Mouse (Mus musculus): ENCODE data around the gene Tmcc1. TPM values are rescaled to one million over a fixed set of nuclear protein-coding genes. Genes with fewer than 3 reads are reported as not detected.
A peak's percentile ranks its signal among the peaks of the same experiment; 100 is the strongest.

Tmcc1 gene
- total RNA-seq, 2 experiments from 2014 or later, result 14.7 to 18.3 TPM

DNA sequence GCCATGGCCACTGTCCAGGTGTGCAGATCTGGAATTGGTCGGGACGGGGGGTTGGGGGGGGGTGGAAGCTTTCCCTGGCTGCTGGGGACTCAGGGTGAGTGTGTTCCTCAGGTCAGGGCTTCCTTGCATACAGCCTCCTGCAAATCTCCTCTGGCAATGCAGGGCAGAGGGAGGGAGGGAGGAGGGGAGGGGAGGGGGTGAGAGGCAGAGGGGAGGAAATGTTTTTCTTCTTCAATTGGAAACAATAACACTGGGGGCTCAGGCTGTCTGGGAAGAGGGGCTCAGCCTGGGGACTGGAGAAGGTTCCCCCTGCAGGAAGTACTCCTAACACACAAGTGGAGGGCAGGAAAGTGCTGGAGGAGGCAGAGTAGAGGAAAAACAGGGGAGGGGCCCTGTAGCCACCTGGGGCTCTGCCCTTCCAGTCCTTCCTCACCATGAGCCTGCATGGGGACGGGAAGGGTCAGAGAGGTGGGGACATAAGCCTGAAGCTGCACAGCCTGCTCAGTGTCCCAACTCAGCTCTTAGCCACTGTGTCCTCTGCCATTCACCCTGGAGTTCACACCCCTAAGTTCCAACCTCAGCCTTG is 195.5 kb downstream of the Tmcc1 start:
- no peak for ATAC-seq (replicated peaks; ENCODE audit: low FRiP score, poor library complexity, severe bottlenecking)

DNA sequence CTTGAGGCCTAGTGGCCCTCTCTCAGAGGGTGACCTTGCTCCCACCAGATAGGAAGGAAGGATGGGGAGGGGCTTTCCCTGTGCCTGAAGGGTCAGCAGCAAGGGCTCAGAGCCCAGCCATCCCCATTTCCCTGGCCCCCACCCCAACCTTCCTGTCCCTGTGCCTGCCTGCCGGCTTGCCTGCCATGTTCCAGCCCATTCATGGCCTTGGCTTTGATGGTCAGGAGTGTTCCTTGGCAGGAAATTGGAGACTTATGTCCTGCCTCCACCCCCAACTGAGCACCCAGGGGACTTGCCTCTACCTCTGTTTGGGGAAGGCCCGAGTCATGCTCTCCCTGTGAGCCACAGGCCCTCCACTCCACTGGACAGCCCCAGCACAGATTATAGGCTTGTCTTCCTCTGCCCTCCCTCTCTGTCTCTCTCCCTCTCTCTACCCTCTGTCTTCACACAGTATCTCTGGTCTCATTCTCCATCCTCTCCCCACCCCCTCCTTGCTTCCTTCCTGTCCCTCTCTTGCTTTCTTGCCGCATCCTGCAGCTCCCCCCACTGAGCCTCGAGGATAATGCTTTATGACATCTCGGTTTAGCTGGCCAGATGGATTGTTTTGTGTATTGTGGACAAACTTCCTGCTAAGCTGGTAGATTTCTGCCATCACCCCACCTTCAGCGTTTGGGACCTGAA is 197.0 kb downstream of the Tmcc1 start:
- no peak for ATAC-seq (replicated peaks; ENCODE audit: low FRiP score, poor library complexity, severe bottlenecking)

DNA sequence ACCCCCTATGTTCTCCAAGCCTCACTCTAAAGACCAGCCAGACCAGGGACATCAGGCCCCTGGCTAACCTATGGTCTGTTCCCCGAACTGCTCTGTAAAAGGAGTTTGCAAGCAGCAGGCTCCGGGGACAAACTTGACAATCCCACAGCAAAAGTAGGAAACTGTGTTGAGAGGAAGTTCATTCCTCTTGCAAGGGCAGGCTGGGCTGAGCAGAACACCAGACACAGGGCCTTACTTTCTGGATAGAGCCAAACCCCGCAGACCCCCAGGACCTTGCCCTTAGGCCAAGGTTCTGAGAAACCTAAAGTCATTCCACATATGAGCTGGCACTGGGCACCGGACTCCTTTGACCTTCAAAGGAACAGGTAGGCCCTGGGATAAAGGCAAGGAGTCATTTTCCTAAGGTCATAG is 197.8 kb downstream of the Tmcc1 start:
- ATAC-seq (replicated peaks; ENCODE audit: low FRiP score, poor library complexity, severe bottlenecking), result no peak

DNA sequence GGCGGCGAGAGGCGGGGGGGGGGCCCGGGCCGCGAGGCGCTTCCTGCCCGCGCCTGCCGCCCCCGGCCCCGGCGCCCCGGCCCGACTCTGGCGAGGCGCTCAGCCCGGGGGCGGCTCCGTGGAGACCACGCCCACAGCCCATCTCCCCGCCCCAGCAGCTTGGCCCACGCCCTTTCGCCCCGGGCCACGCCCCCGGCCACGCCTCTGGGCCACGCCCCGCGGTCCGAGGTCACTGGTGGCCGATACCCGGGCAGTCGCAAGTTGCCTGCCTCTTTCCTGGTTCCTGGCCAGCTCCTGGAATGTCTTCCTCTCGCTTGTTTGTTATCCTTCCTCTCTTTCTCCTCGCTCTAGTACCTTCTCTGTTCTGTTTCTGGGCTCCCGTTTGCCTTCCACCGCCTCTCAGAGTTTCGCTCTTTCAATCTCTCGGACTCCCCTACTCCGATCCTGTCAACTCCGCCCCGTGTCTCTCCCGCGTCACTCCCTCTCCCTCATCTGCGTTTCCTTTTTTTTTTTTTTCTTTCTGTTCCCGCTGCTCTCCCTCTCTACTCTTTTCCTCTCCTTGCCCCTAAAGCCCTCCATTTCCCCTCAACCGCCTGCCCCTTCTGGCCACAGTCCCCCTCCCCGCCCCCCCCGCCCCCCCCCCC is 198.3 kb downstream of the Tmcc1 start, which contains the start of gene Plxnd1:
Gene Plxnd1, minus strand, starts transcription at position 129 of the 644 bp plus-strand sequence.
- peak; percentile 52 for ATAC-seq (replicated peaks; ENCODE audit: low FRiP score, poor library complexity, severe bottlenecking)

DNA sequence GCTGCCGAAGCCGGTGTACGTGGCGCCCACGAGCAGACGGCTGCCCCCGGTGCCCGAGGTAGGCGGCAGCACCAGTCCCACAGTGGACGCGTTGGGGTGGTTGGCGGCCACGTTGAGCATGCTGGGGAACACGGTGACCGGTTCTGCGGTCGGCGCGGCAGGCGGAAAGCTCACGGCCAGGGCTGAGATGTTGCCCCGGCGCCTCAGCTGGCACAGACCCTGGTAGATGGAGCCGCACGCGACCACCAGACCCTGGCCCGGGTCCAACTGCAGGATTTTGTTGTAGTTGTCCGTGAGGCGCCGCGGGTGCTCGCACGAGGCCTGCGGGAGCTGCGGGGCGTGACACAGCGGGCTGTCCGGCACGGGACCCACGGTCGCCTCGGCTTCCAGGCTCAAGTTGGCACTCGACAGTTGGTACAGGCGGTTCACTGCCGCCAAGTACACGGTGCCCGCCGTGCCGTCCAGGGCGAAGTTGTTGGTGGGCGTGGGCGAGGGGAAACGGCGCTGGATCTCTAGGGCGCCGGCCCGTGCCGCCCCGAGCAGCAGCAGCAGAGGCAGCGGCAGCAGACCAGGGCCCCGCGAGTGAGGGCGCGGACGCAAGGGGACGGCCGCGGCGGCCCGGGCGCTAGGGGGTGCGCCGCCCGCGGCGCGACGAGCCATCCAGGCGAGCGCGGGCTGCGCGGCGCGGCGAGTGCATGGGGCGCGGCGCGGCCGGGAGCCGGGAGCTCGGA is 199.0 kb downstream of the Tmcc1 start:
- no peak for ATAC-seq (replicated peaks; ENCODE audit: low FRiP score, poor library complexity, severe bottlenecking)

DNA sequence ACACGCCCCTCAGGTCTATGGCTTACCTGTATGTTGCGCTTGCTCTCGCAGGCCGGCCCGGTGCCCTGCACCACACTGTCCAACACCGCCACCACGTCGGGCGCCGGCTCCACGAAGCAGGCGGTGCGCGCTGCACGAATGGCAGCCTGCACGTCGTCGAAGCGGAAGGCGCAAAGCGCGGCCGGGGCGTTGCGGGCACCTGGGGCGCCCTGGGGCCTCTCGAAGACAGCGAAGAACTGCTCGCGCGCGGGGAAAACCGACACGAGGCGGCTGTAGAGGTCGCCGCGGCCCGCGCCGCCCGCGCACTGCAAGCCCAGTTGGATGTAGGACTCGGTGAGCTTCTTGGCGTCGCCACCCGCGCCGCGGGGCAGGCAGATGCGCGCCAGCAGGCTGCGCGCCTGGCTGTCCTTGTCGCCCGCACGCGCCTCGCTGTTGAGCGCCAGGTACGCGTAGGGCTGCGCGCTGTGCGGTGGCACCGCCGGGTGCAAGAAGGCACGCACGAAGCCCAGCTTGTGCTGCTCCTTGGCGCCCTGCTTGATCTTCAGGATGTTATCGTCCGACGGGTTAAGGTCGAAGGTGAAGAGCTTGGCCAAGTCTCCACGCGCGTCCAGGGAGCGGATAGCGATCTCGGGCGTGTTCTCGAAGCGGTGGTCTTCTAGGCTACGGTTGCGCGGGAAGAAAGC is 199.7 kb downstream of the Tmcc1 start:
- ATAC-seq (replicated peaks; ENCODE audit: low FRiP score, poor library complexity, severe bottlenecking), result no peak

DNA sequence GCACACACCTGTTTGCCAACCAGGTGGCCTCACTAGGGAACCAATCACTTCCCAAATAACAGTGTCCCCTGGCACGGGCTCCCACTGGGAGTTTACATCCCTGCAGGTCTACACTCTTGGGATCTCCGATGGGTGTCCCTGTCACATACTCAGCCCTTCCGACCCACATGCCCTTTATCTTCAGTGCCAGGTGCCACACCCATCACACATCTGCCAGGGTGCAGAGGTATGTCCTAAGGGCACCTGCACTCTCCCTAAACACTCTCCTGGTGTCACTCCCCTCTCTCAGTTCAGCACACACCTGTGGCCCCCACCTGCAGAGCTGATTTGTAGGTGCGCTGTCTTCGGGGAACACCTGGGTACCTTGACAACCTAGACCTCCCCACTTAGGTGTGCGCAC is 200.3 kb downstream of the Tmcc1 start:
- no peak for ATAC-seq (replicated peaks; ENCODE audit: low FRiP score, poor library complexity, severe bottlenecking)

DNA sequence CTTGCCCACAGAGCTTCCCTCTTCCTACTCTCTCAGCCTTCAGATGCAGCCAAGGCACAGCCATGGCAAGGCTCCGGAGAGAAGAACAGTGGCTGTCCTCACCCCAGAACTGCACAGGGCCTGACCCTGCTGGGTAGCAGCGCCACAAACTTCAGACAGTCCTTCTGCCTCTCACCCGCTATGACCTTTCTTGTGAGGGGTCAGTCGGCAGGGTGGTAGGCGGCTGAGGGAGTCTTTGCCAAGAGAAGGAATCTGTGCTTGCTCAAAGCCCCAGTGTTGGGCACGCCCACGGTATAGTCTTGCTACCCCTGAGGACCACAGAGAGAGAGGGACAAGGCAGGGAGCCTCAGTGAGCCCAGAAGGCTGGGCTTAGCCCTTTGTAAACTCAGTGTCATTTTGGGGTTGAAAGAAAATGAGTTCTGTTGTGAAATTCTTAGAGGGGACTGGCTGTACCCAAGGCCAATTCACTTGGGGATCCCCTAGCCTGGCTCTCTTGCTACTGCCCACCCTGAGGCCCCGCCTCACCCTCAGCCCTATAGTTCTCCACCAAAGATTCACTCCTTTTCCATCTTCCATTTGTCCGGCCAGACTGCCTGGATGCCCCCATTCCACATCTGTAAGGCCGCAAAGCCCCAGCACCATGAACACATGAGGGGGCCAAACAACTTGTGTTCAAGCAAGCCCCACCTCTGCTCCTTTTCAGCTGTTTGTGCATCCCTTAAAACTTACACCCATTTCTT is 201.2 kb downstream of the Tmcc1 start:
- ATAC-seq (replicated peaks; ENCODE audit: low FRiP score, poor library complexity, severe bottlenecking), result no peak

DNA sequence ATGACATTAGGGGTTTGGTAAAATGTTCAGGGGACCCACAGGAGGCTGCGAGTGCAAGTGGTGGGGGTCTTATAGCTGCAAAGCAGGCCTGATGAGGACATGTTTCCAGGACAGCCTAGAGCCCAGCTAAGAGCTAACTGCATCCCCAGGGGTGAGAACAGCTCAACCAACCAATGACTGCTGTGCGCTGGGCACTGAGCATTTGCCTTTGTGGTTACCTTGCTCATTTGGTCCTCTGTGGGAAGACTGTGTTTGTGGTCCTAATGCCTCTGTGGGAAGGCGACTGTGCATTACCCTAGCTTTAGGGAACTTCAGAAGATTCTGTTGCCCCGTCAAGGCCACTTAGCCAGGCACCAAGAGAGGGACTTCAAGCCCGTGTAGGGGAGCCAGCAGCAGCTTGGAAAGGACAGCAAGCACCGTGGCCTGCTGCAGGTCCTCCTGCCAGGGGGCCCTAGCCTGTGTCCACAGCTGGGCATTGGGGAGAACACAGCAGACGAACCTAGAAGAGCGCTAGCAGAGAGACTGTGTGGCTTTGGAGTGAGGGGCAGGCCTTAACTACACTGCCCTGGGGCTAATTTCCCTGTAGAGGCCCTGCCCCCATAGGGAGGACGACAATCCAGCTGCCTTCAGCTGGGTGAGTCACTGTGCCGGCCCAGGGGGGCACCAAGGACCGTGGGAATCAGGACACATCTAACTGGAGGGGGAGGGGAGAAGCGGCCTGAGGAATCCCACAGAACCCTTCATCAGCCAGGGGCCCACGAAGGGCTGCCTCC is 202.0 kb downstream of the Tmcc1 start:
- ATAC-seq (replicated peaks; ENCODE audit: low FRiP score, poor library complexity, severe bottlenecking), result no peak

DNA sequence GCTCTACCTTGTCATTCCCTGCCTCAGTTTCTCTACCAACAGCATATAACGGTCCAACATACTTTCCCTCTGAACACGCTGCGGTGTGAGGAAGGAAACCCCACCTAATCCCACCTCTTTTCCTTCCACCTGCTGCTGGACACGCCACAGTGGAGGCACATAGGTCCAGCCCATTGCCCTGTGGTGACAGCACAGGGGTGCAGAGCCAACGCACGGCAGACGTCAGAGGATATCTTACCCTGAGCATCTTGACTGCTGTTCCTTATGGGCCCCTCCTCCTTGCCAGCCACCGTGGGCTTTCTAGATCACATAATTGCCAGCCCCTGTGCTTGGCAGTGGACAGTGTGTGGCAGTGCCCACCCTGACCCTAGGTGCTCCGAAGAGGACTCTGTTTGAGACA is 202.8 kb downstream of the Tmcc1 start:
- no peak for ATAC-seq (replicated peaks; ENCODE audit: low FRiP score, poor library complexity, severe bottlenecking)

DNA sequence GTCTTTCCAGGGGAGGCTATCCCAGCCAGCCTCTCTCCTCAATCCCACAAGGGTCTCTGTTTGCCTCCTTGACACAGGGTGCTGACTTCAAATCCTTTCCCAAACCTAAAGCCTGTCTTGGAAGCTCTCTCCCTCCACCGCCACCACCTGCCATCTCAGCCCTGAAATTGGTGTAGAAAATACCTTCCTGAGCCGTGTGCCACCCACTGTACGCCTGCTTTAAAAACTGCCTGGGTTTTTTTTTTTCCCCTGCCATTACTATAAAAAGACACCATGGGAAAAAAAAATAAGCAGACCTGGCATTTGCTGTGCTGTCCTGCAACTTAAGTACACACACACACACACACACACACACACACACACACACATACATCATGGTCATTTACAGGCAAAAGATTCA is 203.2 kb downstream of the Tmcc1 start:
- no peak for ATAC-seq (replicated peaks; ENCODE audit: low FRiP score, poor library complexity, severe bottlenecking)

DNA sequence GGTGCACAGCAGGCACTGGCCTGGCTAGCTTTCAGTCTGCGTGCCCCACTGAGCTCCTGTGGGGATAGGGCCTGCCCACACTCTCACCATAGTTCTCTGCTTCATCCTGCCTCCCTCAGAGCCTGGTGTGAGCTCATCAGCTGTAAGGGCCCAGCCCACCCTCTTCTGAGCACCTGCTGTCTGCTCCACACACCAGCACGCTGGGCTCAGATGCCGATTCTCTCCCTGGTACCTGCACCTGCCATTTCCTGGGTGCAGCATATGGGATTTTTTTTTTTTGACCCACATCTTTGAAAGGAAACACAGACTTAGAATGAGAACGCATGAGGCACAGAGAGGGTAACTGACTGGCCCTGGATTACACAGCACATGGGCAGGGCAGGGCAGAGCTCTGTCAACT is 203.7 kb downstream of the Tmcc1 start:
- ATAC-seq (replicated peaks; ENCODE audit: low FRiP score, poor library complexity, severe bottlenecking), result no peak

DNA sequence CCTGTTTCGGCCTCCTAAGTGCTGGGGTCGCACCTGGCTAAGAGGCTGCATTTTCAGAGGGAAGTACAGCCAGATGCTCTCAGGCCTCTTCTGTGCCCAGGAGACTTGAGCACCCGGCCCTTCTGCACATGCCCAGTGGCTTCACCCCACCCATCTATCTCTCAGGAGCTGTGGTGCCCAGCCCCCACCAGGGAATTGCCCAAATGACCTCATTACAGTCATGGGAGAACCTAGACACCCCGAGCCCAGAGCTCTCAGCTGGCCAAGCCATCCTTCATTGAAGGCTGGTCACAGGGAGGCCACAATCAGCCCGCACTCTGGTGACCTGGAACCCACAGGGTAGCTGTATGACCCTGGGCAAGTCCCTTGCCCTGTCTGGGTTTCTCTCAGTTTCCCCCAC is 204.3 kb downstream of the Tmcc1 start:
- ATAC-seq (replicated peaks; ENCODE audit: low FRiP score, poor library complexity, severe bottlenecking), result no peak

DNA sequence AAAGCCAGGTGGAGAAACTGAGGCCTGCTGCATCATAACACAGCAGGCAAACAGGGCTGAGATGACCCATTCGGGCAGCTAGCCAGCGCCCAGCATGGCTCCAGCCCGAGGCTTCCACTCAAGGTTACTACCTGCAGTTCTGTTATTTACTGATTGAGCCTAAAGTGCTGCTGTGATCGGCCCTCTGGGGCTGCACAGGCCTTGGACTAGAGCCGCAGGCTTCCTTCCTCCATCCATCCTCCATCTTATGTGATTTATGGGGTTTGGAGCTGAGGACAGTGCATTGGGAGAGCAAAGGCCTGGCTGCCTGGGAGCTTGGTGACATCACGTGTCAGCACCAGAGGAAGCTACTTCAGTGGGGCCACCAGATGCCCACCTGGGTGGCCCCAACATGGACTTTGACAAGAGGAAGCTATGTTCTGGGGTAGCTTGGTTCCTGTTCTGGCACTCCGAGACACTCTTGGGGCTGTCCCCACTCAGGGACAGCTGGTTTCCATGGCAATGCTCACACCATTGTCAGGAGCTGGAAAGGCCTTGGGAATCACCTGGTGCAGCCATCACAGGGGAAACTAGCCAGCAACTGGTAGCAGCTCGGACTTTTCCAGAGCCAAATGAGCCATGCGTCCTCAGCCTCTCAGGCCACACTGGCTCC is 206.1 kb downstream of the Tmcc1 start:
- no peak for ATAC-seq (replicated peaks; ENCODE audit: low FRiP score, poor library complexity, severe bottlenecking)

DNA sequence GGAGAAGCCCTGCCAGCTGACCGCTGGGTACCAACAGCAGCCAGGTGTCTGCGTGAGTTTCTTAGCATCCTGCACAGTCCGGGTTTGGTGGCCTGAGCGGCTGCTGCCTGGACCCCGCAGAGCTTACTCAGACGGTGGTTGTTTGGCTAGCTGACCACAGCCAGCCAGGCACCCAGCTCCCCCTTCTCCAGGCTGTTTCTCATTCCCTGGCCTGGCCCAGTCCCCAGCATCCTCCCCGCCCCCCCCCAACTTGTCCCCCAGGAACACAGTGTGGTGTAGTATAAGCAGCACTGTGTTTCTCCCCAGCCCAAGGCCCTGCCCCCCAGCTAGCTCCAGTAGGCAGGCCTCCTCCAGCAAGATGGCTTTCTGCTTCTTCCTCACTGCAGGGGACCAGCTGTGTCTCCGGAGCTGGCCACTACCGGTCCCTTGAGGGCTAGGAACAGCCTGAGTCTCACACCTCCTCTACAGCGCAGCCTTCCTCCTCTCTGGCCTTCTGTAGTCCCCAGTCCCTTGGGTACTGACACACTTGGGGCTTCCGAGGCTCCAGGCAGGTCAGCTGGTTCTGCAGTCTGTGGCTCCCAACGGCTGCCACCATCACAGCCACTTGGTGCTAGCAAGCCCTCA is 206.7 kb downstream of the Tmcc1 start:
- ATAC-seq (replicated peaks; ENCODE audit: low FRiP score, poor library complexity, severe bottlenecking), result no peak

DNA sequence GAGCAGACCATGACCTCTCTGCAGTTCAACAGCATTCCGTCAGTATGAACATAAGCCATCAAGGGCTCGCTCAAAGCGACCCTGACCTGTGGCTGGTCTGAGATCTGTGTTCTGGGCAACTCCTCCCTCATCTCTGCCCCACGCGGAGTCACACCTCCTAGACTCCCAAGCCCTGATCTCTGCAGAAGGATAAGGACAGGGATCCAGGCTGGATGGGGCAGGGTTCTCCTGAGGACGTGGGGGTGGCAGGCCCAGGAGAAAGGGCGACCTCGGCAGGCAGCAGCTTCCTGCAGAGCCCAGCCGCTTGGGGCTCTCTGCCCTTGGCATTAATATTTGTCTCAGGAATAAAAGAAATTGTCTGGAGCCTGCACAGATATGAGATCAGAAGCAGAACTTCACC is 207.7 kb downstream of the Tmcc1 start:
- ATAC-seq (replicated peaks; ENCODE audit: low FRiP score, poor library complexity, severe bottlenecking), result no peak

DNA sequence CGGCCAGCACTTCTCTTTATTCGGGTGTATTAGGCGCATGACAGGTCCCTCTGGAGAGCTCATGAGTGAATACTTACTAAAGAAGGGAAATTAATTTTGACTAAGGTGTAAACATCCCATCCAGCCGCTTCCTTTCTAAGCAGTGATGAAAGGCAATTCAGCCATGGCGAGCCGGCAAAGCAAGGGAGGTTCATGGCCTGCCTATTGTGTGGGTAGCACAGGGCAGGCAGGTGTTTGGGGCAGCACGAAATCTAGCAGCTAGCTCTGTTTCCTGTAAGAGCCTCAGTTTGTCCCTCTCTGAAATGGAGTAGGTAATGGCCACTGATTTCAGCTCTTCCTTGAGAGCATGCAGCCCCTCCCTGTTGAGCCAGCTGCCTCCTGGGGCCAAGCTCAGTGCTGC is 208.7 kb downstream of the Tmcc1 start:
- ATAC-seq (replicated peaks; ENCODE audit: low FRiP score, poor library complexity, severe bottlenecking), result no peak

Measured in erythroblast, adult 5-6 weeks (primary cell).